Mouse (Mus musculus) thymus, postnatal 10 days (tissue): Measurements from ENCODE around the gene Cfap157.

Source experiments
- DNase-seq, 2 experiments: peaks; one replicate each; pipeline ENCODE4 v3.0.0; 2021; ENCODE audit warnings: low spot score in 2 of 2

Cfap157 gene

DNA sequence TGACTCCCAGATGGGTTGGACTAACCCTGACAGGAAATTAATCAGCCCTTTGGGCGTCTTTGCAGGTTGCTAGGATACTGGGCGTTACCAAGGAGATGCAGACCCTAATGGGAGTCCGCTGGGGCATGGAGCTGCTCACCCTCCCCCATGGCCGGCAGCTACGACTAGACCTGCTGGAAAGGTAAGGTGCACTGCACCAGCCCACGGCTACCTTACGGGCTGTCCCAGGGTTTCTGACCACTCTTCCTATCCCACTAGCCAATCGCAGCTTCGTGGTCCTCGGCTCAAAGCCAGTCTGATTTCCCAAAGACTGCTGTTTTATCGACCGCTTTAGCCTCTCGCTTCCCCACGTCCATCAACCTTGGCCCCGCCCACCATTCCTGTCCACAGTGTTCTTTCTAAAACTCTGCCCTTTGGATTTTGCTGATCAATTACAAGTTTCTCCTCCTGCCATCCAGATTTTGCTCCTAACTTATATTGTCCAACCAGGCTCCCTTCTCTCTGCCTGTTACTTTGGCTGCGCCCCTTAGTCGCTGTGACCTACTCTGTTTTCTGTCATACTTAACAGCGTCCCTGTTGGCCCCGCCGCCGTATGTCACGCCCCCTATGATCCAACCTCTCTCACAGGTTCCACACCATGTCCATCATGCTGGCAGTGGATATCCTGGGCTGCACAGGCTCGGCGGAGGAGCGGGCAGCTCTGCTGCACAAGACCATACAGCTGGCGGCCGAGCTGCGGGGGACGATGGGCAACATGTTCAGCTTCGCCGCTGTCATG is 33.2 kb downstream of the Cfap157 start:
- no peak for DNase-seq

DNA sequence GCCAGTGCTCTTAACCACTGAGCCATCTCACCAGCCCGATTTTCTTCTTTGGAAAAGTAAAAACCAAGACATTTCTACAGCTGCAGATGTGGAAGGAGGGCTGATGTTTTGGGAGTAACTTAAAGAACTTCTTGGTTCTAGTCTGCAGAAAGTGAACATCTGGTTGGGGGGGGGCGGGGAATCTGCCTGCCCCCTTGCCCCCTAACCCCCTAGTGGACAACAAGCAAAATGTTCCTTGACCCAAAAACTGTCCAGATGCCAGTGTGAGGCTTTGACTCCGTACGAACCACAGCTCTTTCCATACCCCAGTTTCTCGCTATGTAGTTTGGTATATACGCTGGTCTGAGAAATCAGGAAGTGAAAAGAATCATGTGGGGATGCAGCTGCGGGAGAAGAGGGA is 34.0 kb downstream of the Cfap157 start:
- no peak for DNase-seq

DNA sequence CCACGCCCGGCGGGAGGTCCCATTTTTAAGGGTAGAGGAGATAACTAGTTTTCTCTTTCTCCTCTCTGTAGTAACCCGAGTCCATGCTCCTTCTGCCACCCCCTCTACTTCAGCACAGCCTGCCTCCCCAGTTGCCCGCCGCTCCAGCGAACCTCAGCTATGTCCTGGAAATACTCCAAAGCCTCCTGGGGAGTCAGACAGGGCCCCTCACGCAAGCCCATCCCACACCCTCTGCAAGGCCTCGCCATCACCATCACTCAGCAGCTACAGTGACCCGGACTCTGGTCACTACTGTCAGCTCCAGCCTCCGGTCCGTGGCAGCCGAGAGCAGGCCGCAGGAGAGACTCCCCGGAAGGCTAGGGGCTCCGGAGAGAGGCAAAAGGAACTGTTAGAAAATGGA is 35.1 kb downstream of the Cfap157 start:
- no peak for DNase-seq

GRCm38 (mm10) chr2:32744272-32744982 is 39.8 kb downstream of the Cfap157 start:
- no peak for DNase-seq

GRCm38 (mm10) chr2:32742173-32742531 is 42.1 kb downstream of the Cfap157 start:
- DNase-seq: no peak

DNA sequence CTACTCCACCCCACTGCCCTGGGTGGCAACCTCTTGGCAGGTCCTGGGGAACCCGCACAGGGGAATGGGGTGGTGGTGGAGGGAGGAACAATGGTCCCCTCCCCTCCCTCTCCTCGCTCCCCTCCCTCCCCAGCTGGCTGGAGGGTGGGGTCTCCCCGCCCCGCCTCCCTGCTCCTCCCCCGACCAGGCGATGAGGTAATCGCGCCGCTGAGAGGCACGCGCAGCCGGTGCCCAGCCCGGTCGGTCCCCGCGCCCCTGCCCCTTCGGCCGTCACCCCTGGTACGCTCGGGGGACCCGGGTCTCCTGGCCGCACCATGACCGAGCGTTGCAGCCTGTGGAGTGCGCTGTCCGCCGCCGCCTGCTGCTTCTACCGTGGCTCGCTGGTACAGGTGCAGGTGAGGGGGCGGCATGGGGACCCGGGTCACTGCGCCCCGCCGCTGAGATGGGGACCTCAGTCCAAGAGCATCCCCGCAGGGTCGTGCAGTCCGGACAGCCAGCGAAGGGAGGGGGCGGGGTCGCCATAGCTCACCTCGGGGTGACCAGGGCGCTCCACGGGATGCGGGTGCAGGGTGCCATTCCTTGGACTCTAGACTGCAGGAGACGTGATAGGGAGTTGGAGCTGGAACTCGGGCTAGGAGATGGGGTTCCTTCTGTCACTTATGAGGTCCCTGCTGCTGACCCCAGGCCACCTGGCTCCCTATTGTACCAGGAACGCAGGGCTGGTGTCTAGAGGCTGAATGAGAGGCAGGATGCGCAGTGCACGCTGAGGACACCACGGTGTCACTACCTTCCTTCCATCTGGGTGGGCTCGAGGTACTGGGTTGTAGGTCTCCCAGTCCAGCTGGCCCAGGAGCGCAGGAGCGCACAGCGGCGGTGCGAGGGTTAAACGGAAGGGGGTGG is 42.7 kb downstream of the Cfap157 start:
- DNase-seq: no peak

DNA sequence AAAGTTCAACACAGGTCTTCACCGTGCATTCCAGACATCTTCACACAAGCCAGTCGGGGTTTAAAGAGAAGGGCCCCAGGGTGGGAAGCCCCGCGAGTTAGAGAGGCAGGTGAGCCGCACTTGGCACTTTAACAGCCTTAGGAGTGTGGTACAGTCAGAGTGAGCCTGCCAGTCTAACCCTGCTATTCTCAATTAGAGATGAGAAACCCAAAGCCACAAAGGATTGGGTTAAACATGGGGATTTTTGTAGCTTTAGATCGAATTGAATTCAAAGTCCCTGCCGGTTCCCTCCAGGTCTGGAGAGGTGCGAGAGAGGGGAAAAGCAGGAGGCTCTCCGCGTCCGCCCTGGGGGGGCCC is 43.3 kb downstream of the Cfap157 start, which contains the start of gene 6330409D20Rik:
Gene 6330409D20Rik, minus strand, starts transcription at position 101 of the 357 bp plus-strand sequence.
- no peak for DNase-seq

- DNase-seq: no peak
These were observed 44.9 kb downstream of the Cfap157 start for GRCm38 (mm10) chr2:32739311-32739710.

DNA sequence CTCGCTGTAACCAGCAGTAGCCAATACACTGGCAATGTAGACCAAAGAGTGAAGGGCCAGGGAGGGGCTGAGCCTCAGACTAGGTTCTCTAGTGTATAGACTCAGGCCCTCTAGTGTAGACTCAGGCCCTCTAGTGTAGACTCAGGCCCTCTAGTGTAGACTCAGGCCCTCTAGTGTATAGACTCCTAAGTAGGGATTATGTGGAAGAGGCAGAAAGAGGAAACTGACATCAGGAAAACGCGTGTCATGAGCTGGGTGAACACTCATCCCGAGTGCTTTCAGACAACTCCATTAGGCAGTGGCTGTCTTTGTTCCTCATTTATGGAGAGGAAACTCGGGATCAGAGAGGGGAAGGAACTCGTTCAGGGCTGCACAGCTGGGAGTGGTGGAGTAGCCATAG is 47.2 kb downstream of the Cfap157 start:
- no peak for DNase-seq

DNA sequence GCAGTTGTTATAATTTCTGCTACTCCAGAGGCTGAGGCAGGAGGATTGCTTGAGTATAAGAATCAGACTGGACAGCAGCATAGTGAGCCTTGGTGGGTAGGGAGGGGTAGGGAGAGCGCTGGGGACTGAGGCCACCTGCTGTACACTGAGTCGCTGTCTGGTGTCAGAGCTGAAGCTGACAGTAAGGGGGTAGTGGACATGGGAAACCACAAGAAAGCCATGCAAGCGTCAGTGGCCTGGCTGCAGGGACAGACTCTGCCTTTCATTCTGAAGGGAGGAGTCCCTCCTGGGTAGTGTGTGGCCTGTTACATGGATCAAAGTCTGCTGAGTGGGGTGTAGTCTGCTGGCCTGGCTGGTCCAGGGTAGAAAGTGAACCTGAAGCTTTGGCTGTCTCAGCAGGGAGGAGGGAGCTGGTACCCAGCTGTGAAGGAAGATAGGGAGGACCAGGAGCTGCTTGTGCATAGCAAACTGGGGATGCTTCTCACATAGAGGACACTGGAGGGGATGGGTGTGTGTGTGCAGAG is 47.9 kb downstream of the Cfap157 start:
- DNase-seq: no peak

DNA sequence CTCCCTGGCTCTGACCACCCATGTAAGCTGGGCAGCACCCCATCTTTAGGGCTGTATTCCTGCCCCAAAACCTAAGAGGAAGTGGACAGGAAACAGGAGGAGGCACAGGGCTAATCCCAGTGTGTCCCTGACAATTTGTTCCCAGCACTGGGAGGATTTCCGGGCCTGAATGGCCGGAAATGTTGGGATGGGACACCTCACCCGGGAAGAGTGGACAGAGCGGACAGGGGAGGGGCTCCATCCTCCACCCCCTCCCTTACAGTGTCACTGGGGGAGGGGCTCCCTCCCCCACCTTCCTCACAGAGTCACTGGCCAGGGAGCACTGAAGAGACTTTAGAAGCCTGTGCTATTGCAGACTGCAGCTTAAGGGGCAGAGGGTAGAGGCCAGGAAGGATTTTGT is 49.3 kb downstream of the Cfap157 start:
- no peak for DNase-seq

- no peak for DNase-seq
These were observed 49.7 kb downstream of the Cfap157 start for GRCm38 (mm10) chr2:32734480-32734879.

GRCm38 (mm10) chr2:32732695-32733094 is 51.5 kb downstream of the Cfap157 start:
- DNase-seq: no peak

DNA sequence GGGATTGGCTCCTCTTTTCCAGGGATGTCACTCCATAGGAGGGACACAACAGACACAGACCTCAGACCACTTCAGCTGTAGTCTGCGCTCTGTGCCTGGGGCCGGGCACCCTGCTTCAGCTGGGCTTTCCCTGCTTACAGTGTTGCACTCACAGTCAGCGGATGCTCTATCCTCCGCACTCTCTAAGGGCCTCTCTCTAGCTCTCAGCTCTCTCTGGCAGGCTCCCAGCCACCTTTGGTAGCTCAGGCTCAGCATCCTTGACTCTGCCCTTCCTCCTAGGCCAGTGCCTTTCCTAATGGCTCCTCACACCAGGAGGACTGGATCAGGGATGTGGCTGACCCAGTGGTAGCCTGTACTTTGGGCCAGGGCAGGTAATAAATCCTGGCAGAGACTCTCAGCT is 52.3 kb downstream of the Cfap157 start:
- DNase-seq: no peak

DNA sequence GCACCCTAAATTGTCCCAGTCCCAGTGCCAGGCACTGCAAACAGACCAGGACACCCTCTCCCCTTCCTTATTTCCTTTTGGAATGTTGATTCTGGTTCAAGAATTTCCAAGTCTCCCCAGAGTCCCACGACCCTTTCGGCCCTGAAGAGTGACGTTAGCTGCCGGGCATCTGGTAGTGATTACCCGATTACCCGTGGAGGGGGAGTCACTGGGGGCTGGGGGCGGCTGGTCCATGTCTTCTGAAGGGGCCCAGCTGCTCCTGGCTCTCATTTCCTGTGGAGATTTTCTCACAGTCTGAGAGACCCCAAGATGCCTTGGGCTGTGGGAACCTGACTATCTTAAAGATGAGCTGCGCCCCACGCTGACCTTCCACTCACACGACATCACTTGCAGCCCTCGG is 53.4 kb downstream of the Cfap157 start:
- no peak for DNase-seq

- no peak for DNase-seq
These were observed 54.7 kb downstream of the Cfap157 start for GRCm38 (mm10) chr2:32729547-32729946.

DNA sequence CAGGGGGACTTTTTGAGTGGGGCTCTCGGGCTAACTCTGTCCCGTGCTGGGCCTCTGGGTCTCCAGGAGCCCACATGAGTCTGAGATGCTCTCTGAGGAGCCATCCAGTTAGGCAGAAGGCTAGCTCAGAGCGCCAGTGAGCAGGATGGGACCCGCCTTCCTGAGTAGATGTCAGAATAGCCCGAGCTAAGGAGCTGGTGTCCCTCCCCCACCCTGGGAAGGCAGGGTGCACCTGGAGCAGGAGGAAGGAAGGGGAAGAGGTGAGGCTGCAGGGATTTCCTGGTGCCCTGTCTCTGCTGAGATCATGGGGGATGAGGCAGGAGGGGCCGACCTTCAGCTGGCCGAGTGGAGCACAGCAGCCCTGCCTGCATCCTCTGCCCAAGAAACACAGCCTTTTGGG is 55.8 kb downstream of the Cfap157 start:
- DNase-seq: no peak

DNA sequence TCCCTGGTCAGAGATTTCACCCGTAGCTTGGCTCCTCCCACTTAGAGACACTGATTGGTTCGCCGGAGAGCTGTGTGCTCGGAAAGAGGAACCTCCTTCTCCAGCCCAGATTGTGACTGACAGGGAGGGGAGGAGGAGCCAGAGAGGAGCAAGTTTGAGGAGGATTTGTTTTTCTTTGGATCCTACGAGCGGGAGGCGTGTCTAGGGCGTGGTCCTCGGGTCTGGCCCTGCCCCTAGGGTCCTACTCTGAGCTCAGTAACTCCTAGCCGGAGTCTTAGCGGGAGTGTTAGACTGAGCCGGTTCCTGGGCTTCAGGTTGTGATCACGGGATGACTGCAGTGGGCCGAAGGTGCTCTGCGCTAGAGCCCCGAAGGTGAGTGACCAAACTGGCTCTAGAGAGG is 56.8 kb downstream of the Cfap157 start:
- peak; percentile 64 to 69 for DNase-seq
